Comparison of ENCODE assay signal across 29 mouse cellular contexts in the genomic region with DNA sequence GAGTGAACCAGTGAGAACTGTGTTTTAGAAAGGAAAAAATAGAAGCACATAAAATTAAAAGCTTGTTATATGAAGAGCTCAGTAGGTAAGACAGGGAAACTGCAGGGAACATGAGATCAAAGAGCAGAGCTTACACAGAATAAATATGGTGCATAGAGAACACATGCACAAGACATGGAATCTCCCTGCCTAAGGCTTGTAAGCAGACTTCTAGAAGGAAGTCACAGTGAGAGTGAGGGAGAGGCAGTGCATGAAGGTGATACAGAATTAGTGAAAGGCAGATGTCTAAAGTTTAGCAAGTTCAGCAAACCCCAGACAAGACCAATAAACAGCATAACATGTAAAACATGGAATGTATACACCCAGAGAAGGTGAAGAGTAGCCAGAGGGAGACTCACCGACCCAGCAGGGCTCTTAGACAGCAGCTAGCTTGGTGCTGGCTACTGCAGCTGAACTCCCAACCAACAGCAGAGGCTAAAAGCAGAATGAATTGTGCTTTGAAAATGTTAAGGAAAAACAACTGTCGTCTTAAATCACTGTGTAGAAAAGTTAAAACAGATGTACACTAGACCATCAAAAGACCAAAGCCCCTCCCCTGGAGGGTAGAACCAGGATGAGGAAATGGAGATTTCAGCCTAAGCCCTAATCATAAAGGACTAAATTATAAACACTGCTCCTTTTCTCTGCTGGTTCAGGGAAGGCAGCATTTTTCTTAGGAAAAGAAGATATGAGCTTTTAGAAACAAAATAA. TPM values are rescaled to one million over a fixed set of nuclear protein-coding genes. Genes with fewer than 3 reads are reported as not detected.
DNase-seq lines count a peak whose midpoint lies in the region; ATAC-seq lines count a peak whose summit lies in the region.
"Had no signal": no experiment of that assay in that cellular context is flagged by ENCODE, and none has a peak within 500 bp of the region (broad histone marks: within the 10 kb centered on the region; RNA-seq: fewer than 3 reads in every experiment).

No protein-coding gene starts in this region.

- H3K27ac ChIP-seq in kidney, embryonic 15.5 days, result 0 out of 2 replicates have a peak overlapping the region, but pooled peaks have one; percentile 32
- H3K27ac ChIP-seq in embryonic facial prominence, embryonic 11.5 days (replicated peaks; ENCODE audit: low read depth, low read length), result no peak overlapping the region
- peak overlapping the region; percentile 51 for H3K27ac ChIP-seq in limb, embryonic 10.5 days
- H3K27ac ChIP-seq: forebrain, embryonic 15.5 days; hindbrain, postnatal 0 days; macrophage had no signal

- H3K27me3 ChIP-seq in kidney, embryonic 15.5 days, result no peaks in the 10 kb centered on the region
- no peaks in the 10 kb centered on the region for H3K27me3 ChIP-seq in embryonic facial prominence, embryonic 11.5 days (ENCODE audit: control insufficient read depth, insufficient read depth, low read length)
- H3K27me3 ChIP-seq in limb, embryonic 10.5 days (ENCODE audit: low read depth, poor library complexity, severe bottlenecking), result no peaks in the 10 kb centered on the region
- H3K27me3 ChIP-seq: forebrain, embryonic 15.5 days; heart, embryonic 12.5 days had no signal

- no peak for ATAC-seq in kidney, embryonic 15.5 days (replicated peaks; ENCODE audit: low FRiP score)
- peak; percentile 82 for ATAC-seq in embryonic facial prominence, embryonic 11.5 days (replicated peaks; ENCODE audit: insufficient number of reproducible peaks, low FRiP score, low TSS enrichment, low read depth)
- ATAC-seq: activated CD4-positive, CD25-positive, alpha-beta regulatory T cell, adult 4 months; forebrain, embryonic 15.5 days; hindbrain, postnatal 0 days; intestine, postnatal 0 days; liver, postnatal 0 days; lung, postnatal 0 days had no signal

- H3K9me3 ChIP-seq in kidney, embryonic 15.5 days (replicated peaks), result no peaks in the 10 kb centered on the region
- H3K9me3 ChIP-seq in embryonic facial prominence, embryonic 11.5 days (replicated peaks; ENCODE audit: control insufficient read depth, low read length), result no peaks in the 10 kb centered on the region
- no peaks in the 10 kb centered on the region for H3K9me3 ChIP-seq in limb, embryonic 10.5 days (replicated peaks)
- H3K9me3 ChIP-seq: forebrain, embryonic 15.5 days; heart, embryonic 12.5 days had no signal

- H3K36me3 ChIP-seq in kidney, embryonic 15.5 days, result 0 out of 2 replicates have a peak, but pooled peaks cover 9% of the 10 kb centered on the region
- H3K36me3 ChIP-seq in embryonic facial prominence, embryonic 11.5 days (replicated peaks; ENCODE audit: control insufficient read depth, insufficient read depth, low read depth, low read length), result no peaks in the 10 kb centered on the region
- H3K36me3 ChIP-seq in limb, embryonic 10.5 days, result 0 out of 2 replicates have a peak, but pooled peaks cover 2% of the 10 kb centered on the region

- H3K9ac ChIP-seq in kidney, embryonic 15.5 days, result no peak overlapping the region
- no peak overlapping the region for H3K9ac ChIP-seq in embryonic facial prominence, embryonic 11.5 days (replicated peaks; ENCODE audit: low read length)
- H3K9ac ChIP-seq: forebrain, embryonic 15.5 days; heart, embryonic 12.5 days; liver, postnatal 0 days had no signal

- H3K4me1 ChIP-seq in kidney, embryonic 15.5 days, result 0 out of 2 replicates have a peak, but pooled peaks cover 4% of the 10 kb centered on the region
- no peaks in the 10 kb centered on the region for H3K4me1 ChIP-seq in embryonic facial prominence, embryonic 11.5 days (ENCODE audit: control insufficient read depth, insufficient read depth, low read length)
- H3K4me1 ChIP-seq in limb, embryonic 10.5 days, result peaks cover 38% of the 10 kb centered on the region
- H3K4me1 ChIP-seq: forebrain, embryonic 15.5 days; heart, embryonic 12.5 days had no signal

- H3K4me3 ChIP-seq in kidney, embryonic 15.5 days (replicated peaks), result no peak overlapping the region
- no peak overlapping the region for H3K4me3 ChIP-seq in embryonic facial prominence, embryonic 11.5 days (ENCODE audit: low read depth, low read length)
- H3K4me3 ChIP-seq in limb, embryonic 10.5 days, result no peak overlapping the region
- H3K4me3 ChIP-seq: forebrain, embryonic 15.5 days; heart, embryonic 12.5 days had no signal

- whole genome bisulfite sequencing in kidney, embryonic 15.5 days, result 48% methylated on average over 2 of the region's 2 CpGs
- WGBS in embryonic facial prominence, embryonic 11.5 days, result 35% methylated on average over 2 of the region's 2 CpGs
- 11% methylated on average over 2 of the region's 2 CpGs for WGBS in limb, embryonic 10.5 days

- H3K4me2 ChIP-seq in kidney, embryonic 15.5 days, result no peak overlapping the region
- H3K4me2 ChIP-seq in embryonic facial prominence, embryonic 11.5 days (ENCODE audit: low read depth, low read length), result no peak overlapping the region
- H3K4me2 ChIP-seq: forebrain, embryonic 15.5 days; heart, embryonic 12.5 days; liver, embryonic 11.5 days; midbrain, embryonic 11.5 days had no signal

- DNase-seq in kidney, postnatal 4 days, result no peak
- peak; percentile 77 for DNase-seq in embryonic facial prominence, embryonic 11.5 days (ENCODE audit: low spot score)
- DNase-seq in limb, embryonic 10.5 days (ENCODE audit: low spot score), result peak; percentile 42
- DNase-seq in heart, postnatal 4 days, result no peak
- DNase-seq in B cell, adult 2 months, result no peak
- no peak for DNase-seq in spleen, postnatal 14 days (ENCODE audit: low spot score in 2 of 2)
- DNase-seq: adrenal gland, adult 8-10 months; cerebellum, adult 11-12 months; cerebellum, postnatal 14 days; gastrocnemius, postnatal 10 days; heart, postnatal 10 days; kidney, postnatal 10 days; liver, postnatal 0 days; thymus, adult 2 months had no signal

RNA-seq across cellular contexts. Expression of a gene that starts 13.2 kb away (rescaled TPM):
- 66.3 and 71.7 TPM in 2 replicates for polyA plus RNA-seq in kidney, embryonic 15.5 days (2015; fragmentation: Nextera tagmentation; extraction: Ambion mirVana)
- polyA plus RNA-seq in embryonic facial prominence, embryonic 11.5 days (2014; fragmentation: Nextera tagmentation; extraction: Ambion mirVana), result 85.5 and 86.6 TPM in 2 replicates
- 66.2 and 69.1 TPM in 2 replicates for polyA plus RNA-seq in limb, embryonic 10.5 days (2016; fragmentation: Nextera tagmentation; extraction: Ambion mirVana)
- 10 to 100 TPM; 27.6 to 29.8 TPM for total RNA-seq in heart, postnatal 4 days (2021)

RNA-seq across cellular contexts. Expression of a gene that starts 19.7 kb away (rescaled TPM):
- 2.0 TPM in 2 replicates for polyA plus RNA-seq in kidney, embryonic 15.5 days (2015; fragmentation: Nextera tagmentation; extraction: Ambion mirVana)
- 0.35 TPM in 1 of 2 replicates, not detected in the other for polyA plus RNA-seq in embryonic facial prominence, embryonic 11.5 days (2014; fragmentation: Nextera tagmentation; extraction: Ambion mirVana)
- polyA plus RNA-seq in limb, embryonic 10.5 days (2016; fragmentation: Nextera tagmentation; extraction: Ambion mirVana), result 0.31 TPM in 1 of 2 replicates, not detected in the other
- not detected for total RNA-seq in heart, postnatal 4 days (2021)
- total RNA-seq: gastrocnemius, postnatal 10 days; granulocyte monocyte progenitor cell, adult 5-6 weeks; heart, postnatal 10 days; MEL; neutrophil, adult 5-6 weeks had no signal
- polyA plus RNA-seq: activated CD4-positive, CD25-positive, alpha-beta regulatory T cell, adult 4 months; C2C12; intestine, postnatal 0 days; liver, embryonic 11.5 days; liver, postnatal 0 days; lung, postnatal 0 days; macrophage; urinary bladder, adult 2 months had no signal

Comparison
In these comparisons a context has a peak if more than half of its experiments do, and no peak if none do; other contexts are left out.
1. DNase-seq: peak in embryonic facial prominence, embryonic 11.5 days (single experiment) and limb, embryonic 10.5 days (single experiment); none in kidney, postnatal 4 days (0 of 2), heart, postnatal 4 days (single experiment), B cell, adult 2 months (0 of 2) and spleen, postnatal 14 days (0 of 2).